Mouse (Mus musculus): ENCODE results near the gene Treml4. TPM values are rescaled to one million over a fixed set of nuclear protein-coding genes. Genes with fewer than 3 reads are reported as not detected.

Treml4 gene
- polyA plus RNA-seq (2015; fragmentation: Illumina TruSeq; extraction: RNeasy Lipid Tissue Mini Kit (QIAGEN cat#74804); ENCODE audit: insufficient read depth, low replicate concordance), result 80.5 TPM

DNA sequence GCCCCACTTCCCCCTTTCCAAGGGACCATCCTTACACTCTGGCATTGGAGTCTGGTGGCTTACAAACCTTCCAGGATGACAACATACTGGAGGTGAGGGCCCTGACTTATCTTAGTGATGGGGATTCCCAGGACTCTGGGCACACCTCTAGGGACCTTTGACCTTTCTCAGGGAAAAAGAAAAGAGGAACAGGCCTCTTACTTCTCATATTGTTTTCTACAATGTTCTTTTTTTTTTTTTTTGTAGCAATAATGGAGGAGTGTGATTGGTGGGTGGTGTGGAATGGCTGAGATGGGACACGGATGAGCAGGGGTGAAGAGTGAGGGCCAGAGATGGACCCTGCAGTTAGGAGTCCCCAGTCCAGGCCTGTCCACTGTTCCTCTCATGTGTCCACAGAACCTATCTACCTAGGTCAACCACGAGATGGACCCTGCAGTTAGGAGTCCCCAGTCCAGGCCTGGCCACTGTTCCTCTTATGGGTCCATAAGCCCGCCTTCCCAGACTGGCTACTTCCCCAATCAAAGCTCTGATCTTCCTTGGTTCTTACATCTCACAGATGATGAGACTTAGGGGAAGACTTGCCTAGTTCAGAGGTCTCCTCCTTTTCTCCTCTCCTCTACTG lies at the start of gene Treml4:
Gene Treml4 (plus strand): TSS at position 555 of the 622 bp plus-strand sequence.

DNA sequence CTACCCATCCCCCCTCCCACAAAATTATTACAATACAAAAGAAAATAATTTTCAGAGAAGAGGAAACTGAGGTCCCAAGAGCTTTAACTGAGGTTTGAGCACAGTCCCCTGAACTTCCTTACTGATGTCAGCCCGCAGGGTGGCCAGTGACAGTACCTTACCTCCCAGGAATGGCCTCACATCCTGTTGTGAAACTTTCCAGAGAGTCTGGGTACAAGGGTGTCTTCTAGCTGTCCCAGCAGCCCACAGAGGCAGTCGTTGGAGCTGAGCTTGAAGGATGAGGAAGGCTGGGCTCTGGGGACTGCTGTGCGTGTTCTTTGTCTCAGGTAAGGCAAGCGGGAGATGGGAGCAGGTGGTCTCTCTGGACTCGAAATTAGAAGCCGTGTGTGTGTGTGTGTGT lies 31.6 kb upstream of the Treml4 start, which contains the start of gene Trem1:
Gene Trem1 (plus strand): TSS at position 251 of the 400 bp plus-strand sequence.

DNA sequence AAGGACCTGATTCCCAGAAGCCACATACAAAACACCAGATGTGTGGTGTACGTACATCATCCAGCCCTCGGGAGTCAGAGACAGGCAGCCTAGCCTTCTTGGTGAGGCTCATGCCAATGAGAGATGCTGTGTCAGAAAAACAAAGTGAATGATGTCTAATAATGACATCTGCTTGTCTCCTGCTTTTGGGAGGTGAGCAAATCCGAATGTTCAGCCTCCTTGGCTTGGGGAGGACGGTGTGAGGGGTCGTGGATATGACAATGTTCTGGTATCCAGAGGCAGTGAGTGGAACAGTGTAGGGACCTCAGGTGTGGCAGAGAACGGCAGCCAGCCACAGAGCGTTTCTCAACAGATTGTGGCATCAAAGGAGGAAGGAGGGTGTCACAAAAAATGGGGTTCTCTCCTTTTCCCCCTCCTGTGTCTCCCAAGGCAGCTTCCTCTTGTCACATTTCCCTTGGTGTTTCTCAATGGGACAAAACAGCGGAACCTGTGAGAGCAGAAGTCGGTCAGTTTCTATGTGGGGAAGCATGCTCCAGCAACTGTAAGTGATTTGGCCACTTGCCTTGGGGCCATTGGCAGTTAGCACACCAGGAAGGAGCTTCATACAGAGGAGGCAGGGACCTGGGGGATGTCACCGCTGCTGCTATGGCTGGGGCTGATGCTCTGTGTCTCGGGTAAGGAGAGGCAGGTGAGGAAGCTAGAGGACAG lies 16.7 kb upstream of the Treml4 start, which contains the start of gene Trem3:
Gene Trem3 (plus strand): TSS at position 557 of the 708 bp plus-strand sequence.

DNA sequence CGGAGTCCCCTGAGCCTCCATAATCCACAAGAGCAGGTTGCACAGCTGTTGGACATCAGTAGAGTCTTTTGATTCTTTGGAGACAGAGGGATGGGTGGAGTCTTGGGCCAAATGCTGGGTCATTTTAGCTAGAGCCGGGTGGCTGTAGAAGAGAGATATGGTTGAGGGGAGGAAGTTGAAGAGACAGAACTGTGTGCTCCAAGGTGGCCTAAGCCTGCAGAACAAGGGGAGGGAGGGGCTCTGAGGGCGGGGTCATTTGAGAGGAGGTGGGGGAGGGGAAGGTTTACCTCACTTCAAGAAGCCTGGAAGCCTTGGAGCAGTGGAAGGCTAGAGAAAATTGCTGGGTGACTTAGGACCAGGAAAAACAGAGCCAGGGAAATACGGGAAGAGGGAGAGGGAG lies 35.1 kb downstream of the Treml4 start, which contains the start of gene Treml2:
Gene Treml2 (plus strand): TSS at position 296 of the 400 bp plus-strand sequence.

DNA sequence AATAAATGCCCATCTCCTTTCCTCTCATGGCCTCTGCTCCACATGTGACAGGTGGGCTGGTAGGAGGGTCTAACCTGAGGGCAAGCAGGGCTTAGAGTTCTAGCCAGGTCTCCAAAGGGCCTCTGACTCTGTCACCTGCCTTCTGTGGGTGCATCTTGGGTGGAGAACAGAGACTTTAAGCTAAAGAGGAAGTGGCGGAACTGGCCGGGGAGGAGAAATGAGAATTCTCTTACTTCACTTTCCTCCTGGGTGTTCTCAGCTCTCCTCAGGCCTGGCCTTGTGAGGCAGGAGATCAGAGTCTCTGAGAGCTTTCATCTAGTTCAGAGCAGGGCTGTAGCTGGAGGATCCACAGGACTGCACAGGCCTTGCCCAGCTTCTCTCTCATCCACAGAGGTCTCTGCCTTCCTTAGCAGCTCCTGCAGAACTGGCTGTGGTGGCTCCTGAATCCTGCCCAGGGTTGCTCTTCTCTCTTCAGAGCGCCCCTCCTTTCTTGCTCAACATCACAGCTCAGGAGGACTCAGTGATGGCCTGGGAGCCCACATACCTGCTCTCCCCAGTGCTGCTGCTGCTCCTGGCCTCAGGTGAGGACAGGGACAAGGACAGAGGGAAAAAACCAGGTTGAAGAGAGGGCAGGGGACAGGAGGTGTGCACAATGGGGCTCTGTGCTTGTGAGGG lies 51.9 kb downstream of the Treml4 start, which contains the start of gene B430306N03Rik:
Gene B430306N03Rik (plus strand): TSS at position 237 of the 675 bp plus-strand sequence.

Other genes with a start within 250 kb of the Treml4 start
- gene 1700122O11Rik, start 226.0 kb upstream of the Treml4 start, polyA plus RNA-seq (2015; fragmentation: Illumina TruSeq; extraction: RNeasy Lipid Tissue Mini Kit (QIAGEN cat#74804); ENCODE audit: insufficient read depth, low replicate concordance), result not detected
- not detected for gene 1700067P10Rik, start 175.0 kb upstream of the Treml4 start, polyA plus RNA-seq (2015; fragmentation: Illumina TruSeq; extraction: RNeasy Lipid Tissue Mini Kit (QIAGEN cat#74804); ENCODE audit: insufficient read depth, low replicate concordance)
- 0.32 TPM for gene 9830107B12Rik, start 118.0 kb upstream of the Treml4 start, polyA plus RNA-seq (2015; fragmentation: Illumina TruSeq; extraction: RNeasy Lipid Tissue Mini Kit (QIAGEN cat#74804); ENCODE audit: insufficient read depth, low replicate concordance)
- 4.2 TPM for gene A530064D06Rik, start 97.0 kb upstream of the Treml4 start, polyA plus RNA-seq (2015; fragmentation: Illumina TruSeq; extraction: RNeasy Lipid Tissue Mini Kit (QIAGEN cat#74804); ENCODE audit: insufficient read depth, low replicate concordance)
- gene Trem1, start 31.5 kb upstream of the Treml4 start, polyA plus RNA-seq (2015; fragmentation: Illumina TruSeq; extraction: RNeasy Lipid Tissue Mini Kit (QIAGEN cat#74804); ENCODE audit: insufficient read depth, low replicate concordance), result 3.4 TPM
- 3.7 TPM for gene Trem3, start 16.5 kb upstream of the Treml4 start, polyA plus RNA-seq (2015; fragmentation: Illumina TruSeq; extraction: RNeasy Lipid Tissue Mini Kit (QIAGEN cat#74804); ENCODE audit: insufficient read depth, low replicate concordance)
- 78.2 TPM for gene Treml2, start 35.2 kb downstream of the Treml4 start, polyA plus RNA-seq (2015; fragmentation: Illumina TruSeq; extraction: RNeasy Lipid Tissue Mini Kit (QIAGEN cat#74804); ENCODE audit: insufficient read depth, low replicate concordance)
- 14.7 TPM for gene B430306N03Rik, start 51.8 kb downstream of the Treml4 start, polyA plus RNA-seq (2015; fragmentation: Illumina TruSeq; extraction: RNeasy Lipid Tissue Mini Kit (QIAGEN cat#74804); ENCODE audit: insufficient read depth, low replicate concordance)
- gene Trem2, start 82.1 kb downstream of the Treml4 start, polyA plus RNA-seq (2015; fragmentation: Illumina TruSeq; extraction: RNeasy Lipid Tissue Mini Kit (QIAGEN cat#74804); ENCODE audit: insufficient read depth, low replicate concordance), result 0.29 TPM
- gene Treml1, start 95.6 kb downstream of the Treml4 start, polyA plus RNA-seq (2015; fragmentation: Illumina TruSeq; extraction: RNeasy Lipid Tissue Mini Kit (QIAGEN cat#74804); ENCODE audit: insufficient read depth, low replicate concordance), result 4.1 TPM
- gene Nfya, start 145.6 kb downstream of the Treml4 start, polyA plus RNA-seq (2015; fragmentation: Illumina TruSeq; extraction: RNeasy Lipid Tissue Mini Kit (QIAGEN cat#74804); ENCODE audit: insufficient read depth, low replicate concordance), result 86.0 TPM
- gene Oard1, start 145.7 kb downstream of the Treml4 start, polyA plus RNA-seq (2015; fragmentation: Illumina TruSeq; extraction: RNeasy Lipid Tissue Mini Kit (QIAGEN cat#74804); ENCODE audit: insufficient read depth, low replicate concordance), result 75.5 TPM
- 0.83 TPM for gene Apobec2, start 168.6 kb downstream of the Treml4 start, polyA plus RNA-seq (2015; fragmentation: Illumina TruSeq; extraction: RNeasy Lipid Tissue Mini Kit (QIAGEN cat#74804); ENCODE audit: insufficient read depth, low replicate concordance)
- 8.9 TPM for gene Tspo2, start 187.2 kb downstream of the Treml4 start, polyA plus RNA-seq (2015; fragmentation: Illumina TruSeq; extraction: RNeasy Lipid Tissue Mini Kit (QIAGEN cat#74804); ENCODE audit: insufficient read depth, low replicate concordance)
- gene Unc5cl, start 190.6 kb downstream of the Treml4 start, polyA plus RNA-seq (2015; fragmentation: Illumina TruSeq; extraction: RNeasy Lipid Tissue Mini Kit (QIAGEN cat#74804); ENCODE audit: insufficient read depth, low replicate concordance), result 9.0 TPM

Measured in spleen, adult 10 weeks (tissue).